Mouse (Mus musculus) heart, adult 18-20 months (tissue): ENCODE data around the gene Ppm1f. TPM values are rescaled to one million over a fixed set of nuclear protein-coding genes. Genes with fewer than 3 reads are reported as not detected.
"Not testable (repeated sequence)": the region's sequence is repeated elsewhere in the genome, so short reads cannot be mapped to it uniquely, and the experiment has no call there.

Experiments
- DNase-seq, 2 experiments: peaks; one replicate each; pipeline ENCODE4 v3.0.0; 2021 to 2022; ENCODE audit warnings: mixed read lengths in 1 of 2
- long read RNA-seq, 2 experiments: library from polyadenylated mRNA; stranded (forward); transcript quantifications; one replicate each; pipeline ENCODE4 v2.0.0; 2021
- total RNA-seq, 2 experiments: library from RNA; stranded (reverse); gene quantifications; 2 replicates each; pipeline ENCODE4 v1.2.3; 2021

Gene Ppm1f
- 10 to 100 TPM; 26.3 to 28.6 TPM for total RNA-seq
- long read RNA-seq, experiment 1, full-length matches to known transcripts: 13 of 17 reads
- long read RNA-seq, experiment 1, partial matches to known transcripts: 4 of 17 reads
- long read RNA-seq, experiment 1, other reads (novel, unspliced or antisense): 0 of 17 reads
- long read RNA-seq, experiment 2, full-length matches to known transcripts: 3 of 3 reads
- long read RNA-seq, experiment 2, partial matches to known transcripts: 0 of 3 reads
- long read RNA-seq, experiment 2, other reads (novel, unspliced or antisense): 0 of 3 reads

DNA sequence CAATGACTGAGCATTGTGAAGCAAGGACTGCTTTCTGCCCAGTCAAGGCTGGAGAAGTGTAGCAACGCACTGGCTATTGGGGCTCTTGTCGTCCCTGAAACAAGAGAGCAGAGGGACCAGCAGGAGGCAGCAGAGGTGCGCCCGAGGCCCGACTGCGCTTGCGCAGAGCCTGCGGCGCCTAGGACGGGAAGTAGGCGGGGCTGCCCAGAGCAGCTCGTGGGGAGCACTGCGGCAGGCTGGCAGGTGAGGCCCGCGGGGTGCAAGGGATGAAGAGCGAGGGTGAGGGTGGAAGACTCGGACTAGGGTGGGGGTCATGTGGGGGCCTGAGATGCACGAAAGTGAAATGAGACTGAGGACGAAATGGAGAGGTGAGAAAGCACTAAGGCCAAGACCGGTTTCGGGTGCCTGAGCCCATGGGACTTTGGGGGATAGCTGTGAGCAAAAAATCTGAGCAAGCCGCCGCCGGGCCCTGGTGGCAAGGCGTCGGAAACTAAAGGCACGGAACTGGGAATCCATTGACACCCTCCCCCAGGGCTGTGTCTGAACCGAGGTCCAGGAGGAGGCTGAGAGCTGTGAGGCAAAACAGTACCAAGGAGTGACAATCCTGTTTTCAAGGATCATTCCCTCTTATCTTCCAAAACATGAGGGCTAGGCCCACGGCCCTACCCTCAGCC, at the start of gene Ppm1f:
Ppm1f (plus strand) TSS at position 88 of the 674 bp plus-strand sequence.
- DNase-seq: peak; percentile 96 to 97

DNA sequence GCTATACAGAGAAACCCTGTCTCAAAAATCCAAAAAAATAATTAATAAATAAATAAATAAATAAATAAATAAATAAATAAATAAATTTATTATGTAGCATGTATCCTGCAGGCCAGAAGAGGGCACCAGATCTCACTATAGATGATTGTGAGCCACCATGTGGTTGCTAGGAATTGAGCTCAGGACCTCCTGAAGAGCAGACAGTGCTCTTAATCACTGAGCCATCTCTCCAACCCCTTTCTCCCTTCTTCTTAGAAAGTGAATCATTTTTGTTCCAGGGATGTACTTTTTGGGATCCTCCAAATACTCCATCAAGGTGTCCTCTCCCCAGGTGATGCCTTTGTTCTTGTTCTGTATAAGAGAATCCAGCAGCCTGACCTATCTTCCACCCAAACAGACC, 47.1 kb upstream of the Ppm1f start:
- DNase-seq: no peak

GRCm38 (mm10) chr16:16852411-16852810, 43.9 kb upstream of the Ppm1f start:
- no peak for DNase-seq

DNA sequence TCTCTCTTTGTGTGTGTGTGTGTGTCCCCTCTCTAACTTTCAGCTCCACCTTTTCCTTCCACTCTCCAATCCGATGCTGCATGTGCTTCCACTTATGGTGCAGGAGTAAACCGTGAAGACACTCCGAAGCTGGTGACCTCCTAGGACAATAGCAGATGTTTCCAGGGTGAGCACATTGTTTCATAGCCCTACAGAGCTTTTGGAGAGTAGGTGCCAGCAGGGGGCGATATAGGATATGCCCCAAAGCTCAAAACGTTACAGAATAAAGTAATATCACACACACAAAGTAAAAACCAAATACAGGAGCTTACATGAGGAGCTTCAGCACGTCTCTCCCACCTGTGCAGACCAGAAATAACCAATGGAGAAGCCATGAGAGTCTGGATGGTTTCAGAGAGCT, 41.4 kb upstream of the Ppm1f start:
- peak; percentile 49 to 74 for DNase-seq

GRCm38 (mm10) chr16:16855541-16855940, 40.7 kb upstream of the Ppm1f start:
- DNase-seq: no peak

- DNase-seq: not testable (repeated sequence)
Observed at GRCm38 (mm10) chr16:16856054-16856453, 40.2 kb upstream of the Ppm1f start.

- no peak for DNase-seq
Observed at GRCm38 (mm10) chr16:16856731-16857476, 39.4 kb upstream of the Ppm1f start.

GRCm38 (mm10) chr16:16862288-16862687, 34.0 kb upstream of the Ppm1f start:
- no peak for DNase-seq

DNA sequence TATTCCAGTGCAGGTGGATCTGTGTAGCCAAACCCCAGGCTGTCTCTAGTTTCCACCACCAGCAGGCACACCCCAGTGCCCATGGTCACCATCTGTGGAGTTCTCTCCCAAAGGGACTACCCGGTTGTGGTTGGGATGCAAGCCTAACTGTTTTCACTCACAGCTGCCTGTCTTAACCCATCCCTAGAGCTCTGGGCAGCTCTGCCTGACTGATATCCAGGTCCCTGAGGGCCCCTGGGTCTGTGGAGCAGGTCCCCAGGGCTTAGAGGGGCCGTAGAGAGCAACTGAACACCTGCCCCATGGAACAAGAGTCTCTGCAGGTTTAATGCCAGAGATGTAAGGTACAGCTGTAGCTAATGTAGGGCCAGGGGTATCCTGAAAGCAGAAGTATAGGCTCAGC, 32.3 kb upstream of the Ppm1f start, which contains the start of gene Igll1:
Igll1 (minus strand) TSS at position 8 of the 400 bp plus-strand sequence.
- no peak for DNase-seq

- DNase-seq: no peak
Observed at GRCm38 (mm10) chr16:16865217-16865616, 31.1 kb upstream of the Ppm1f start.

- DNase-seq: peak in 1 of 2 experiments; percentile 42
Observed at GRCm38 (mm10) chr16:16865696-16866561, 30.3 kb upstream of the Ppm1f start.

GRCm38 (mm10) chr16:16870241-16870616, 26.0 kb upstream of the Ppm1f start:
- no peak for DNase-seq

DNA sequence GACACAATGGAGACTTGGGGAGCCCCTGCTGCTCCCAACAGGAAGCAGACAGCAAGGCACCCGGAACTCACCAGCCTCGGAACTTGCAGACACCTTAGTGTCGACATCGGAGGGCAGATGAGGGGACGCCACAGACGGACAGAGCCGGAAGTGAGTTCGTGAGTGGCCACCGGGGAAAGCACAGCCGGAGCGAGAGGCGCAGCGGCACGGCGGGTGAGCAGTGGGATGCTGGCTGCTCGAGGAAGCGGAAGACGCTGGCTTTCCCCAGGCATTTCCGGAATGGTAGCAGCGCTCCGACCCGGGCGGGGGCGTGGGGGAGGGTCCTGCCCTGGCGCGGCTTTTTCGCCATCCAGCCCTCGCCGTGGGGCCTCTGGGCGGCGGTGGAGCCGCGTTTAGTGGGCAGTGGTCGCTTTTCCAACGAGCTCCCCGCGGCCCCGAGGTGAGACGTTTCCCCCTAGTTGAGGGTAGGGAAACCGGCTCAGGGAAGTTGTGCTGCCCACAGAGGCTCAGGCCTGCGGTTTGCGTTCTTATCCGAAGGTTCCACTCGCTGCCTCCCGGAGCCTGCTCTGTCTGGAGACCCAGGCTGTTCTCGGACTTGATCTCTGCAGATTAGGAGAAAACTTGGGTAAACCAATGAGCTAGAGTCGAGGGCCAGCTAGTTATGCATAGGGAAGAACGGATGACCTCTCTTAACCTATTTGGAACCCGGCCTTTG, 25.5 kb upstream of the Ppm1f start, which contains the start of the genes Top3b and Vpreb1:
Top3b (plus strand) TSS at position 120 of the 715 bp plus-strand sequence.
Vpreb1 (minus strand) TSS at position 227 of the 715 bp plus-strand sequence.
- peak; percentile 89 to 91 for DNase-seq

DNA sequence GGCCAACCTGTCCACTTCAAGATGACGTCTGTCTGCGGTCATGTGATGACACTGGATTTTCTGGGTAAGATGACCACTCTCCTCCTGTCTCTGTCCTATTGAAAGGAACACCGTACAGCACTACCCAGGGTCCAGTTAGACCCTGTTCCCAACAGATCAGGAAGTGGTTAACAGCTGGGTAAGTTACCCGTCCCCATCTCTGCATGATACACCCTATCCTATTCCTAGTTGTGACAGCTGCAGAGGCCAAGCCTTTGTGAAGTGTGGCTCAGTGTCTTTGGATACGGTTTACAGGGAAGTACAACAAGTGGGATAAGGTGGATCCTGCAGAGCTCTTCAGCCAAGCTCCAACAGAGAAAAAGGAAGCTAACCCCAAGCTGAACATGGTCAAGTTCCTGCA, 17.2 kb upstream of the Ppm1f start:
- DNase-seq: no peak

DNA sequence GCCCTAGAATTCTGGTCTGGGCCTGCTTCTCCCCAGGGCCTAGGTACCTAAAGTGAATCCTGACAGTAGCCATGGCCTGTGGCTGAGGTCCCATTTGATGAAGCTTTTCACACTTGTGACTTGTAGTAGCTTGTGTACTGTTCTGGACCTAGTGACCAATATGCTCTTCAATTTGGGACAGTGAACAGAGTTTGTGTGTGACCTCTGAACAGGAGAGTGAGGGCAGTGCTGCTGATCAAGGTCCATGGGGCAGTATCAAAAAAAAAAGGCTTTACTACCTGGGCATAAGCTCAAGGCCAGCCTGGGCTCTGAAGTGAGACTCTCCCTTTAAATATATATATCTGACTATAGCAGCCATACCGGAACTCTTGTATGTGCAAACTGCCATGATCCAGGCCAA, 7.9 kb upstream of the Ppm1f start:
- DNase-seq: no peak

GRCm38 (mm10) chr16:16892366-16892765, 3.9 kb upstream of the Ppm1f start:
- DNase-seq: no peak

DNA sequence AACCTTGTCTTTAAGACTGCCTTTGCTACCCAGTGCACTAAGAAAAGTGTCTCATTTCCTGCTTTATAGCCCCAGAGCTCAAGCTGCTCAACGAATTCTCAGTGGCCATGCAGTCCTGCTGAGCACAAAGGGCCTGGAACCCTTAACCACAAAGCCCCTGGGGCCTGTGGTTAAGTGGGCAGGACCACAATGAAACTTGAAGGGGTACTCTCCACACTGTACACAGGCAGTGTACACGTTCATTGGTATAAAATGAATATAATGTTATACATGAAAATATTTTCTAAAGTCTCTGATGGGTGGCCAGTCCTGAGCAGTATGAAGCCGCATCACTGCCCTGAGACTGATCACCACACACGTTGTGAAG, 271 bp upstream of the Ppm1f start:
- DNase-seq: no peak

- peak in 1 of 2 experiments; percentile 29 for DNase-seq
Observed at GRCm38 (mm10) chr16:16897056-16897584, 851 bp downstream of the Ppm1f start.

DNA sequence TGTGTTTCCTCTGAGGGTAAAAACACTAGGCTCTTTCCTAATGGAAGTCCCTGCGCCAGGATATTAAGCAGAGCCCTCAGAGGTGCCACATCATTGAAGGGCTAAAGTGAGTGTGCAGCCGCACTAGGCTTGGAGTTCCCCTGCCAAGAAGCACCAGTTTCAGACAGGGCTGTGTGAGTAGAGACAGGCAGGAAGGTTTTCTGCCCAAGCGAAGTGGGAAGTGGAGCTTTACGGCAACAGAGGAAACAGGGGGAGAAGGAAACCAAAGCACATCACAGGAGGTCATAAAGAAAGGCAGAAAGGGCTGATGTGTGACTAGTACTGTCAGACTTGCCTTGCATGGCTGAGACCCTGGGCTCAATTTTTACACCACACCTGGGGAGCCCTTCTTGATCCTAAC, 6.1 kb downstream of the Ppm1f start:
- DNase-seq: no peak

GRCm38 (mm10) chr16:16903188-16903587, 6.9 kb downstream of the Ppm1f start:
- no peak for DNase-seq

DNA sequence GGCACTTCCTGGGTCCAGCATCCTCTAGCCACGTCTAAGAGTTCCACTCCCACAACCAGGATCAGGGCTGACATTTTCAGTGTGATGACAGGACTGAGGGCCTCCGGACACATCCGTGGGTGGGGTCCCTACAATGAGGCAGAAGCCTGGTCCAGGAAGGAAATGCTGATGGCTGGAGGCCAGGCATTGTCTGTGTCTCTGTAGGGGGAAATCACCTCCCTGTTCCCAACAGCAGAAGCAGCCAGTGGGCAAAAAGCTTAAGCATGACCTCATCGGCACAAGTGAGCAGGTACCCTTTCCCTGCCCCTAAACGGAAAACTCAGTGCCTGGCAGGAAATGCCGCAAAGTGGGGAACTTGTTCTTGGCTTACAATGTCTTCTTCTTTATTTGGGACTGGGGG, 11.5 kb downstream of the Ppm1f start:
- peak; percentile 85 to 95 for DNase-seq
